Mouse (Mus musculus) CH12.LX (cell line): ENCODE data around the gene Dnm3. TPM values are rescaled to one million over a fixed set of nuclear protein-coding genes. Genes with fewer than 3 reads are reported as not detected.

Experiments used
- DNase-seq: peaks from one replicate; pipeline ENCODE4 v3.0.0-alpha.2; 2013; ENCODE audit errors: extremely low read depth
- H3K27ac ChIP-seq: 2 replicates; pipeline ENCODE4 v1.5.1; 2012; ENCODE audit warnings: low read depth, mild to moderate bottlenecking, control low read depth, moderate library complexity; ENCODE audit not compliant: insufficient read depth
- H3K27me3 ChIP-seq: replicated peaks from 2 replicates; pipeline ENCODE3; 2012; ENCODE audit warnings: inconsistent platforms
- H3K36me3 ChIP-seq, 2 experiments: replicated peaks in 1 of 2; 2 replicates each; pipeline versions ENCODE3 to v1.6.1; 2012; ENCODE audit warnings: inconsistent platforms in 1 of 2, low read length in 1 of 2, mild to moderate bottlenecking in 1 of 2, mixed read lengths in 1 of 2, moderate library complexity in 1 of 2; ENCODE audit not compliant: control insufficient read depth in 1 of 2, insufficient read depth in 1 of 2
- H3K4me1 ChIP-seq, 2 experiments: 2 replicates each; pipeline ENCODE4 v1.6.1; 2012; ENCODE audit warnings: inconsistent platforms in 1 of 2, moderate library complexity in 1 of 2; ENCODE audit not compliant: insufficient read depth in 2 of 2, control insufficient read depth in 1 of 2
- H3K4me2 ChIP-seq: 2 replicates; pipeline ENCODE4 v1.6.1; 2012; ENCODE audit warnings: low read depth, mild to moderate bottlenecking, control low read depth; ENCODE audit not compliant: poor library complexity, insufficient read depth, severe bottlenecking
- H3K4me3 ChIP-seq, 3 experiments: fragments of 150-350 bp in 1 of 3; sonication (generic) in 1 of 3; replicated peaks in 1 of 3; 2 replicates each; pipeline versions ENCODE3 to v1.5.1; 2011 to 2012; ENCODE audit warnings: low read depth in 2 of 3, low read length in 2 of 3, mild to moderate bottlenecking in 2 of 3, moderate library complexity in 2 of 3, control low read depth in 1 of 3, improper control_type of control experiment in 1 of 3, inconsistent platforms in 1 of 3, mixed read lengths in 1 of 3; ENCODE audit not compliant: poor library complexity in 1 of 3
- H3K79me2 ChIP-seq: replicated peaks from 2 replicates; pipeline ENCODE4 v1.6.1; 2012; ENCODE audit warnings: mild to moderate bottlenecking, moderate library complexity; ENCODE audit not compliant: control insufficient read depth, poor library complexity, insufficient read depth, severe bottlenecking; ENCODE audit errors: extremely low read depth
- H3K9ac ChIP-seq: 2 replicates; pipeline ENCODE4 v1.6.1; 2012; ENCODE audit warnings: low read depth, mild to moderate bottlenecking, control low read depth, moderate library complexity; ENCODE audit not compliant: insufficient read depth
- H3K9me3 ChIP-seq: replicated peaks from 2 replicates; pipeline ENCODE3; 2012; ENCODE audit warnings: low read length, inconsistent platforms, mixed read lengths
- CHD2 ChIP-seq: IDR thresholded peaks from 2 replicates; pipeline ENCODE4 v1.6.1; 2011; ENCODE audit warnings: low read length, improper control_type of control experiment
- CTCF ChIP-seq, 2 experiments: IDR thresholded peaks in 1 of 2; conservative IDR thresholded peaks in 1 of 2; 2 replicates each; pipeline ENCODE4 v1.5.1; 2011 to 2012; ENCODE audit warnings: low read depth in 2 of 2, low read length in 2 of 2, improper control_type of control experiment in 1 of 2, inconsistent platforms in 1 of 2, mild to moderate bottlenecking in 1 of 2, moderate library complexity in 1 of 2
- EP300 ChIP-seq: IDR thresholded peaks from 2 replicates; pipeline ENCODE4 v1.6.1; 2011; ENCODE audit warnings: low read length, improper control_type of control experiment
- ETS1 ChIP-seq: conservative IDR thresholded peaks from 2 replicates; pipeline ENCODE4 v1.6.1; 2012; ENCODE audit warnings: low read depth, mild to moderate bottlenecking, inconsistent platforms, low read length, improper control_type of control experiment, moderate library complexity
- GABPA ChIP-seq: IDR thresholded peaks from 2 replicates; pipeline ENCODE4 v1.6.1; 2012; ENCODE audit warnings: low read depth, low read length, improper control_type of control experiment, inconsistent platforms; ENCODE audit not compliant: insufficient replicate concordance
- HCFC1 ChIP-seq: IDR thresholded peaks from 2 replicates; pipeline ENCODE4 v1.6.1; 2012; ENCODE audit warnings: low read depth, mild to moderate bottlenecking, inconsistent platforms, low read length, improper control_type of control experiment
- IRF4 ChIP-seq: IDR thresholded peaks from 2 replicates; pipeline ENCODE4 v1.6.1; 2014; ENCODE audit warnings: low read depth, mild to moderate bottlenecking, inconsistent platforms, low read length, improper control_type of control experiment
- JUN ChIP-seq: IDR thresholded peaks from 2 replicates; pipeline ENCODE4 v1.6.1; 2011; ENCODE audit warnings: low read depth, mild to moderate bottlenecking, low read length, improper control_type of control experiment, moderate library complexity; ENCODE audit not compliant: insufficient read depth
- MAFK ChIP-seq: IDR thresholded peaks from 2 replicates; pipeline ENCODE4 v1.6.1; 2011; ENCODE audit warnings: low read length, improper control_type of control experiment; ENCODE audit not compliant: insufficient replicate concordance
- MAX ChIP-seq: IDR thresholded peaks from 2 replicates; pipeline ENCODE4 v1.6.1; 2011; ENCODE audit warnings: low read length, improper control_type of control experiment
- MAZ ChIP-seq: IDR thresholded peaks from 2 replicates; pipeline ENCODE4 v1.6.1; 2012; ENCODE audit warnings: low read depth, mild to moderate bottlenecking, inconsistent platforms, low read length, improper control_type of control experiment, moderate library complexity
- NELFE ChIP-seq: IDR thresholded peaks from 2 replicates; pipeline ENCODE4 v1.6.1; 2011; ENCODE audit warnings: low read depth, low read length, improper control_type of control experiment
- NRF1 ChIP-seq: IDR thresholded peaks from 2 replicates; pipeline ENCODE4 v1.6.1; 2014; ENCODE audit warnings: low read depth, mild to moderate bottlenecking, inconsistent platforms, low read length, improper control_type of control experiment, moderate library complexity
- PAX5 ChIP-seq: IDR thresholded peaks from 2 replicates; pipeline ENCODE4 v1.6.1; 2012; ENCODE audit warnings: low read length, inconsistent platforms, mixed read lengths
- RAD21 ChIP-seq: IDR thresholded peaks from 2 replicates; pipeline ENCODE4 v1.6.1; 2011; ENCODE audit warnings: low read depth, mild to moderate bottlenecking, low read length, improper control_type of control experiment, moderate library complexity
- SIN3A ChIP-seq: IDR thresholded peaks from 2 replicates; pipeline ENCODE4 v1.6.1; 2012; ENCODE audit warnings: low read length, improper control_type of control experiment, inconsistent platforms
- USF1 ChIP-seq: IDR thresholded peaks from 2 replicates; pipeline ENCODE4 v1.6.1; 2014; ENCODE audit warnings: low read depth, mild to moderate bottlenecking, inconsistent platforms, low read length, improper control_type of control experiment
- USF2 ChIP-seq: conservative IDR thresholded peaks from 2 replicates; pipeline ENCODE4 v1.6.1; 2011; ENCODE audit warnings: low read depth, low read length, improper control_type of control experiment
- ZKSCAN1 ChIP-seq: IDR thresholded peaks from 2 replicates; pipeline ENCODE4 v1.6.1; 2012; ENCODE audit warnings: low read depth, inconsistent platforms, low read length, improper control_type of control experiment, borderline replicate concordance
- ZMIZ1 ChIP-seq: IDR thresholded peaks from 2 replicates; pipeline ENCODE4 v1.6.1; 2012; ENCODE audit warnings: low read depth, mild to moderate bottlenecking, inconsistent platforms, low read length, improper control_type of control experiment
- ZNF384 ChIP-seq: IDR thresholded peaks from 2 replicates; pipeline ENCODE4 v1.6.1; 2012; ENCODE audit warnings: low read depth, low read length, improper control_type of control experiment, inconsistent platforms
- dilution Hi-C: fragments of 300-500 bp; cut with MboI; formaldehyde crosslinking; loops from 2 replicates; pipeline ENCODE4 v1.14.3; 2020; ENCODE audit warnings: low sequenced_read_pairs; ENCODE audit not compliant: extremely low pct_unique_long_range_greater_than_20kb, extremely low pct_ligation_motif_present
- in situ Hi-C: fragments of 300-500 bp; cut with MboI; formaldehyde crosslinking; loops from 3 replicates; pipeline ENCODE4 v1.14.3; 2019; ENCODE audit warnings: low sequenced_read_pairs, low pct_ligation_motif_present, low pct_unique_long_range_greater_than_20kb, mixed read lengths
- polyA plus RNA-seq: library from polyadenylated mRNA; unstranded; fragments of >175 nt; gene quantifications from 2 replicates; pipeline ENCODE4 v1.2.1, GENCODE M21; 2012; ENCODE audit warnings: low read depth; ENCODE audit not compliant: insufficient read length
- total RNA-seq, 2 experiments: library from RNA; depleted of rRNA; stranded (reverse); fragments of 300-350 nt in 1 of 2; fragments of >200 nt in 1 of 2; gene quantifications; 2 replicates each; pipeline ENCODE4 v1.2.3; 2012 to 2014

Dnm3 gene
- total and polyA plus RNA-seq, 3 experiments = 3.6 to 9.5 (median 6.9) TPM

DNA sequence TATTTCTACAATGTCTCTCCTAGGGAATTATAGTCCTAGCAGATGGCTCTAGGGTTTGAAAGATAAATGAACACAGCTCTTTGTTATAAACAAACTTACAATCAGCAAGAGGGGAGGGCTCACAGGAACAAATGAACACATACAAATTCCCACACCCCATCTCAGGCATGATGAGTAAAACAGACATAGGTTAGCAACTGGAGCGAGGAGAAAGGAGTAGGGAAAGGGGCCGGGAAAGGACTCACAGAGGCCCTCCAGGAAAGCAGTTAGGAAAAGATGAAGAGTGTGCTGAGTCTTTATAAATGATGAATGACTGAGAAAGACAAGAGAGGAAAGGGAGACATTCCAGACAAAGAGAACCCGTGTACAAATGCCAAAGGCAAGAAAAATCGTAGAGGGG lies 175.4 kb downstream of the Dnm3 start:
- H3K4me1 ChIP-seq = peaks cover 4 to 8% of the 10 kb centered on the region in 2 experiments
- no peak overlapping the region for H3K4me3 ChIP-seq
- no peak overlapping the region for H3K27ac ChIP-seq
- H3K27me3 ChIP-seq = no peaks in the 10 kb centered on the region
- no peak for TF ChIP-seq NELFE
- TF ChIP-seq SIN3A = no peak
- no peak for TF ChIP-seq ZNF384
- TF ChIP-seq HCFC1 = no peak
- TF ChIP-seq CHD2 = no peak
- TF ChIP-seq USF2 = no peak
- no peaks in the 10 kb centered on the region for H3K36me3 ChIP-seq
- H3K79me2 ChIP-seq = no peaks in the 10 kb centered on the region
- no peak for DNase-seq
- in situ Hi-C loops = no loop called here
- no peak overlapping the region for H3K4me2 ChIP-seq
- dilution Hi-C loops = no loop called here
- H3K9ac ChIP-seq = no peak overlapping the region
- H3K9me3 ChIP-seq = no peaks in the 10 kb centered on the region

DNA sequence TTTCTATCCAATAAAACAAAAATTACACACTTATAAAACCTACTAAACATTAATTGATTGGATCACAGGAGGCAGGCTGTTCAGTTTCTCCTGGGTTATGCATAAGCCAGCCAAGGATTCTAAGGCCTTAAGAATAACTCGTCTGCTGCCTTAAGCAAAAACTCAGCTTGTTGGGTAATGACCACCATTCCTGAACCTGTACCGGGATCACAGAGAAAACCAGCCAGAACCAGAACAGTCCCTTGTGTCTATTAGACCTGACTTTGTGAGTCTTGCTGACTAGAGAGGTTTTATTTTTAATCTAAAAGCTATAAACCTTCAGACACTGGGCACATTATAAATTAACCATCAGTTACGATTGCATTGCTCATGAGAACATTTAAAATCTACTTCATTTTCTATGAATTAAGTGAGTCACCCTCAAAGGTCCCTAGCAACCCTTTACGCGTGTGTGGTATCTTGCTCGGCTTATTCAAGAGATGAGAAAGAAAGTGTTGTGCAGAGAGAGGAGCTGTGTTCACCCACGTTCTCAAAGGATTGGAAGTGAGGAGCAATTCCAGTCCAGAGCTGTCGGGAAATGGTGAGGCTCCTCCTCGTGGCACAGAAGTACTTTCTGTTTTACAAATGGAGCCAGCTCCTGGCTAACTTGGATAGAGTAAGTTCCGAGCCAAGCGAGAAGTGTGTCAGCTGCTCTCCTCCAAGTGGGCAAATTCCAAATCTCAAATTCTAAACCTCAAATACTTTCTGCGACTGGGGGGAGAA lies 178.1 kb downstream of the Dnm3 start:
- no peak overlapping the region for H3K27ac ChIP-seq
- TF ChIP-seq EP300 = no peak
- no peak for TF ChIP-seq MAX
- TF ChIP-seq IRF4 = no peak
- no peak for TF ChIP-seq ZMIZ1
- no peak for TF ChIP-seq PAX5
- no peak for TF ChIP-seq NRF1
- TF ChIP-seq ETS1 = no peak
- TF ChIP-seq GABPA = no peak
- TF ChIP-seq NELFE = no peak
- no peak for TF ChIP-seq SIN3A
- TF ChIP-seq CTCF (conservative IDR thresholded peaks at IDR 0.05 in 1 of 2, IDR thresholded peaks at IDR 0.05 in 1 of 2; ENCODE audit: low read depth in 2 of 2, low read length in 2 of 2) = no peak
- no peak for TF ChIP-seq ZKSCAN1
- TF ChIP-seq MAZ = no peak
- no peak for TF ChIP-seq MAFK
- TF ChIP-seq RAD21 = no peak
- no peak for TF ChIP-seq JUN
- no peak for TF ChIP-seq USF1
- TF ChIP-seq, all 38 proteins: peak for 0
- Histone ChIP-seq H3K4me2 (peak overlapping the region; percentile 98), H3K9me3 (no peaks in the 10 kb centered on the region), H3K27me3 (no peaks in the 10 kb centered on the region), H3K36me3 (no peaks in the 10 kb centered on the region), H3K4me3 (no peak overlapping the region), H3K79me2 (no peaks in the 10 kb centered on the region), H3K9ac (peak overlapping the region; percentile 55), H3K4me1 (peaks cover 10 to 35% of the 10 kb centered on the region in 2 experiments)
- in situ Hi-C loops (no loop called here), dilution Hi-C loops (no loop called here)
- no peak for DNase-seq
